Mouse (Mus musculus) midbrain, postnatal 0 days (tissue): Measurements from ENCODE around the gene Cdpf1. TPM values are rescaled to one million over a fixed set of nuclear protein-coding genes. Genes with fewer than 3 reads are reported as not detected.

Experiments used
- ATAC-seq: fragments of 200-750 bp; cut with Nextera tagmentation; 2 replicates; pipeline ENCODE4 v1.8.0; 2017; ENCODE audit warnings: moderate number of reproducible peaks, mild to moderate bottlenecking, moderate TSS enrichment, moderate library complexity; ENCODE audit not compliant: low FRiP score
- DNase-seq: peaks from one replicate; pipeline ENCODE4 v3.0.0-alpha.2; 2015; ENCODE audit warnings: low spot score
- H3K27ac ChIP-seq: fragments of 300-500 bp; sonication (generic); 2 replicates; pipeline ENCODE4 v1.5.1; 2014; ENCODE audit warnings: low read depth, mild to moderate bottlenecking, low read length, mixed read lengths
- H3K27me3 ChIP-seq: fragments of 300-500 bp; sonication (generic); 2 replicates; pipeline ENCODE4 v1.6.1; 2014; ENCODE audit warnings: low read length, control low read depth, mixed read lengths; ENCODE audit not compliant: insufficient read depth
- H3K36me3 ChIP-seq: fragments of 300-500 bp; sonication (generic); 2 replicates; pipeline ENCODE4 v1.6.1; 2014; ENCODE audit warnings: low read length, control low read depth, mixed read lengths; ENCODE audit not compliant: insufficient read depth
- H3K4me1 ChIP-seq: fragments of 300-500 bp; sonication (generic); 2 replicates; pipeline ENCODE4 v1.6.1; 2014; ENCODE audit warnings: mild to moderate bottlenecking, control low read depth, antibody characterized with exemption, low read length, mixed read lengths; ENCODE audit not compliant: insufficient read depth
- H3K4me2 ChIP-seq: fragments of 300-500 bp; sonication (generic); 2 replicates; pipeline ENCODE4 v1.6.1; 2014; ENCODE audit warnings: low read depth, mild to moderate bottlenecking, low read length, mixed read lengths; ENCODE audit not compliant: poor library complexity, severe bottlenecking
- H3K4me3 ChIP-seq: fragments of 300-500 bp; sonication (generic); 2 replicates; pipeline ENCODE4 v1.5.1; 2014; ENCODE audit warnings: low read depth, mild to moderate bottlenecking, low read length, moderate library complexity
- H3K9ac ChIP-seq: fragments of 300-500 bp; sonication (generic); replicated peaks from 2 replicates; pipeline ENCODE4 v1.6.1; 2014; ENCODE audit warnings: mild to moderate bottlenecking, low read length, moderate library complexity, mixed read lengths; ENCODE audit not compliant: poor library complexity, severe bottlenecking
- H3K9me3 ChIP-seq: fragments of 300-500 bp; sonication (generic); 2 replicates; pipeline ENCODE4 v1.6.1; 2016; ENCODE audit warnings: low read length, control low read depth
- CTCF ChIP-seq: IDR thresholded peaks from 2 replicates; pipeline ENCODE4 v1.5.1; 2016; ENCODE audit warnings: antibody characterized with exemption, mild to moderate bottlenecking
- WGBS: fragments of 180-500 bp; shearing (Covaris S2); extraction: QIAGEN DNeasy Blood & Tissue Kit; methylation state at CpG from one replicate; pipeline ENCODE4 v1.1.7; 2014; 5-methylcytosine and 5-hydroxymethylcytosine counted together
- polyA plus RNA-seq: library from polyadenylated mRNA; unstranded; fragments of >200 nt; fragmentation: Nextera tagmentation; extraction: Ambion mirVana; gene quantifications from 2 replicates; pipeline ENCODE4 v1.2.1, GENCODE M21; 2015
- total RNA-seq: library from RNA; depleted of rRNA; stranded (reverse); fragments of >200 nt; gene quantifications from 2 replicates; pipeline ENCODE4 v1.2.3, GENCODE M21; 2014; rRNA removed

Gene Cdpf1
- total RNA-seq (16.2 and 31.7 TPM in 2 replicates), polyA plus RNA-seq (22.8 and 23.0 TPM in 2 replicates)

DNA sequence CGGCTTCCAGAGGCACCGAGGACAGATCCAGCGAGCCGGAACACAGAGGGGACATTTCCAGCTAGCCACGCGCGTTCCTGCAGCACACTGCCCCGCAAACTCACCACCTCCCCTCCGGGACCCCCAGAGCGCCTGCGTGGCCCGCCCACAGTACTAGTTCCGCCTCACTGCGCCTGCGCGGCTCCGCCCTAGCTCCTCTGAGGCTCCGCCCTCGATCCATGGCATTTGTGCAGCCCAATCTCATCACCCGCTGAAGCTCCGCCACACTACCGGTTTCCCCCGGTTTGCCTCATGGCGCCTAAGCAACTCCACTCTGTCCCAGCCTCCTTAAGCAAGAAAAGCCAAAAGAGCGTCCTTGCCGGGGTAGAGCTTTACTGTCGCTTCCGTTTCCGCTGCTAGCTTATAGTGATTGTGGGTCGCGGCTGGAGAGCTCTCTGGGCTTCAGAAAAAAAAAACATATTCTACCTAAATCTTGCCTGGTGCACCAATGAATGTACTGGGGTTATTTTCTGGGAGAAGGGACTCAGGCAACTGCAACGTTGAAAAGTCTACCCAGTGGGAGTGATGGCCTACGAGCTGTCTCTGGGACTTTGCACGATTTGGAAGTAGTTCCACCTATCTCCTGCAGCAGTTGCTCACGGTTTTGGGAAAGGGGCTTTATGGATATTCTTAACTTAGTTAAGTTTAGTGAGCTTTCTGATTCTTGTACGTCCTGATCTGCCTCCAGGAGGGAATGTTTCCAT is at the start of gene Cdpf1:
TSS of gene Cdpf1 (minus strand) at position 163 of the 743 bp plus-strand sequence.
- peak; percentile 92 for ATAC-seq
- H3K36me3 ChIP-seq = no peaks in the 10 kb centered on the region
- peak within 1 kb of the TSS; percentile 58 for H3K4me2 ChIP-seq

DNA sequence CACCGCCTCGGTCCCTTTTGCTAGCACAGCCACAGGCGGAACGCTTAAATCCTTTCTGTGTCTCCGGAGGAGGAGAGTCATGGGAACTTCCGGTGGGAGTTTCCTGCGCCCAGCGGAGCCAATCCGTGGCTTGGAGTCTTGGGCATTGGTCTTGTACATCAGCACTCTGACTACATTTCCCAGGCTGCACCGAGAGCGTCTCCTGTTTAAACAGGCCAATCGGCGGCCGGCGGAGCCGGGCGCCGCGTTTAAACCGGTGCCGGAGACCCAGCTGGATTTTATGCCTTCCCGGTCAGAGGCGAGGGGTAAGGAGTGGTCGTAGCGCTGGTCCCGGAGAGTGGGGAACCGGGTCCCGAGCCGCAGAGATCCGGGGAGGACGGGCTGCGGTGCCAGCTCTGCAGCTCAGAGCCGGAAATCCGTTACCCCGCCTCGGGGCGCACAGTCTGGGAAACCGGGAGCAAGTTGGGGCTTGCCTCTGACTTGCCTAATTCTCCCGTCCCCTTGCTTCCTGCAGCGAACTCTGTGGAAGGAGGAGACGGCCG is 48.1 kb upstream of the Cdpf1 start, which contains the start of gene Gtse1:
TSS of gene Gtse1 (plus strand) at position 256 of the 542 bp plus-strand sequence.
- ATAC-seq = peak; percentile 97
- Histone ChIP-seq H3K27ac (peak within 1 kb of the TSS; percentile 86), H3K9ac (peak within 1 kb of the TSS; percentile 79), H3K4me3 (peak within 1 kb of the TSS; percentile 55), H3K27me3 (no peaks in the 10 kb centered on the region), H3K36me3 (no peaks in the 10 kb centered on the region), H3K9me3 (no peaks in the 10 kb centered on the region), H3K4me1 (peaks cover 3% of the 10 kb centered on the region; the same call in 1 of the 2 replicates), H3K4me2 (peak within 1 kb of the TSS; percentile 91)
- under 1% methylated on average over 42 of the region's 42 CpGs for WGBS
- DNase-seq = peak; percentile 99
- no peak for TF ChIP-seq CTCF

More for the DNA sequence above, at the start of gene Cdpf1:
- WGBS = 3% methylated on average over 32 of the region's 36 CpGs
- H3K4me1 ChIP-seq = peaks cover 6% of the 10 kb centered on the region; the same call in 1 of the 2 replicates
- H3K9ac ChIP-seq = peak within 1 kb of the TSS; percentile 87
- H3K27me3 ChIP-seq = no peaks in the 10 kb centered on the region
- H3K9me3 ChIP-seq = no peaks in the 10 kb centered on the region
- peak; percentile 99 for DNase-seq
- no peak; the same call in none of the 2 replicates for TF ChIP-seq CTCF
- H3K27ac ChIP-seq = peak within 1 kb of the TSS; percentile 95
- H3K4me3 ChIP-seq = peak within 1 kb of the TSS; percentile 71

GRCm38 (mm10) chr15:85858980-85859489 is 47.5 kb upstream of the Cdpf1 start:
- H3K27ac ChIP-seq = peak overlapping the region; percentile 86
- peak overlapping the region; percentile 79 for H3K9ac ChIP-seq
- H3K27me3 ChIP-seq = no peaks in the 10 kb centered on the region
- H3K4me1 ChIP-seq = peaks cover 3% of the 10 kb centered on the region; the same call in 1 of the 2 replicates
- ATAC-seq (peak; percentile 62), DNase-seq (no peak)
- WGBS = 8% methylated on average over 15 of the region's 15 CpGs
- peak overlapping the region; percentile 91 for H3K4me2 ChIP-seq
- TF ChIP-seq CTCF = no peak
- H3K36me3 ChIP-seq = no peaks in the 10 kb centered on the region
- H3K4me3 ChIP-seq = peak overlapping the region; percentile 55
- no peaks in the 10 kb centered on the region for H3K9me3 ChIP-seq

DNA sequence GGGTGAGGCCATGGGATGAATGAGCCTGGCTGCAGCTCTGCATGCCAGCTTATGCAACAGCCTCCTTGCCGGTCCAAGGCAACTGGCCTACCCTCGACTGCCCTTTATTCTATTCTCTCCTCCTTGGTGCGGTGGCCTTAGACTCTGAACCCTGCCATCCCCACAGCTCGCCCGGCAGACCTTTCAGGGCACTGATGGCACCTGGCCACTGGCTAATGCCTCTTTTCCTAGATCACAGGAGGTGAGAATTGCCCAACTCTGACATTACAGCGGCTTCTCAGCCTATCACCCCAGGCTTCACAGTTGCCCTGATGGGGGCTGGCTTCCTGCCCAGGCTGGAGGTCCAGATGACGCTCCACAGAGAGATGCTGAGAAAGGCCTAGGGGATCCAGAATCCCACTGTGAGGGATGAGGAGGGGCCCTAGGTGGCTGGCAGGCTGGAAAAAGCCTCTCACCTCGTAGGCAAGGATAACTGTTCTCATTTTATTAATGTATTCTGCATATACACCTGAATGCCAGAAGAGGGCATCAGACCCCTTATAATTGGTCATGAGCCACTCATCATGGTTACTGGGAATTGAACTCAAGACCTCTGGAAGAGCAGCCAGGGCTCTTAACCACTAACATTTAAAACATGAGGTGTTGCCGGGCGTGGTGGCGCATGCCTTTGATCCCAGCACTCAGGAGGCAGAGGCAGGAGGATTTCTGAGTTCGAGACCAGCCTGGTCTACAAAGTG is 40.3 kb upstream of the Cdpf1 start:
- no peak overlapping the region for H3K4me3 ChIP-seq
- WGBS = 82% methylated on average over 12 of the region's 12 CpGs
- no peaks in the 10 kb centered on the region for H3K9me3 ChIP-seq
- H3K4me2 ChIP-seq = no peak overlapping the region
- H3K27me3 ChIP-seq = no peaks in the 10 kb centered on the region
- no peaks in the 10 kb centered on the region for H3K4me1 ChIP-seq
- no peak for ATAC-seq
- H3K27ac ChIP-seq = no peak overlapping the region
- DNase-seq = no peak
- no peak overlapping the region for H3K9ac ChIP-seq
- peak; percentile 47 for TF ChIP-seq CTCF
- H3K36me3 ChIP-seq = 0 out of 2 replicates have a peak, but pooled peaks cover 5% of the 10 kb centered on the region

GRCm38 (mm10) chr15:85845071-85845470 is 33.6 kb upstream of the Cdpf1 start:
- no peaks in the 10 kb centered on the region for H3K27me3 ChIP-seq
- H3K4me1 ChIP-seq = no peaks in the 10 kb centered on the region
- H3K36me3 ChIP-seq = no peaks in the 10 kb centered on the region; the same call in 1 of the 2 replicates
- no peak for DNase-seq
- H3K27ac ChIP-seq = no peak overlapping the region
- no peak for ATAC-seq
- TF ChIP-seq CTCF = no peak
- no peaks in the 10 kb centered on the region for H3K9me3 ChIP-seq
- H3K9ac ChIP-seq = no peak overlapping the region
- no peak overlapping the region for H3K4me3 ChIP-seq
- H3K4me2 ChIP-seq = no peak overlapping the region
